In the genomic region with DNA sequence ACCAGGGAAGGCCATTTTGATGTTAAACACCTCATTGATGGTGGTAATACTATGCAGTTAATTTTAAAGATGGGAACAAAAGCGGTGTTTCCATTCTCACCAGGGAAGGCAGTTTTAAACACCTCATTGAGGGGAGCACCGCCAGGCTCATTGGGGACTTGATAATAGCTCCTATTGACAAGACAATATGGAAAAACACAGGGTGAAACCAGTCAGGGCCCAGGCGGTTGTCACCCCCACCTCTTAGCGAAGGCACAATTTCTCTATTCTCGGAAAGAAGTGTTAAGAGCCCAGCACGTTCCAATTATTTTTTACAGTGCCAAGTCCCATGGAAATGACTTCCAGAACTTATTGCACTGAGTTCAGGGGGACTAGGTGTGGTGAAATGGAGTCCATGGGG, we compare ENCODE assay signal across 27 mouse cellular contexts. TPM values are rescaled to one million over a fixed set of nuclear protein-coding genes. Genes with fewer than 3 reads are reported as not detected.
DNase-seq lines count a peak whose midpoint lies in the region; ATAC-seq and TF ChIP-seq lines count a peak whose summit lies in the region.
"Had no signal": no experiment of that assay in that cellular context is flagged by ENCODE, and none has a peak within 500 bp of the region (broad histone marks: within the 10 kb centered on the region; RNA-seq: fewer than 3 reads in every experiment).

No protein-coding gene starts in this region.

- WGBS in hindbrain, embryonic 16.5 days = 12% methylated on average over 6 of the region's 6 CpGs
- 23% methylated on average over 6 of the region's 6 CpGs for WGBS in hindbrain, embryonic 11.5 days
- 6% methylated on average over 6 of the region's 6 CpGs for WGBS in neural tube, embryonic 14.5 days
- 24% methylated on average over 6 of the region's 6 CpGs for WGBS in embryonic facial prominence, embryonic 10.5 days

- in situ Hi-C loops in ES-E14 (cut with MboI; ENCODE audit: low sequenced_read_pairs in 2 of 2, unreplicated experiment in 2 of 2) = no loop called here

- no peaks in the 10 kb centered on the region for H3K36me3 ChIP-seq in hindbrain, embryonic 16.5 days (ENCODE audit: control insufficient read depth, insufficient read depth, low read length)
- no peaks in the 10 kb centered on the region for H3K36me3 ChIP-seq in hindbrain, embryonic 11.5 days (ENCODE audit: control insufficient read depth, insufficient read depth, low read length)
- no peaks in the 10 kb centered on the region for H3K36me3 ChIP-seq in ES-E14 (ENCODE audit: control insufficient read depth, insufficient read depth, low read length, poor library complexity, severe bottlenecking)
- no peaks in the 10 kb centered on the region for H3K36me3 ChIP-seq in neural tube, embryonic 14.5 days (ENCODE audit: control insufficient read depth, insufficient read depth, low read length)
- no peaks in the 10 kb centered on the region for H3K36me3 ChIP-seq in embryonic facial prominence, embryonic 10.5 days (replicated peaks)
- H3K36me3 ChIP-seq: forebrain, embryonic 15.5 days; hindbrain, embryonic 10.5 days; liver, embryonic 15.5 days had no signal

- no peaks in the 10 kb centered on the region for H3K27me3 ChIP-seq in hindbrain, embryonic 16.5 days (replicated peaks; ENCODE audit: control insufficient read depth, insufficient read depth, low read length)
- no peaks in the 10 kb centered on the region for H3K27me3 ChIP-seq in hindbrain, embryonic 11.5 days (ENCODE audit: control insufficient read depth, insufficient read depth, low read length)
- H3K27me3 ChIP-seq in neural tube, embryonic 14.5 days (ENCODE audit: control insufficient read depth, insufficient read depth, low read length) = no peaks in the 10 kb centered on the region
- H3K27me3 ChIP-seq in embryonic facial prominence, embryonic 10.5 days (replicated peaks; ENCODE audit: low read depth, poor library complexity, severe bottlenecking) = peaks cover 6% of the 10 kb centered on the region; the same call in 1 of the 2 replicates
- H3K27me3 ChIP-seq: forebrain, embryonic 15.5 days; liver, embryonic 15.5 days; Patski had no signal

- no peak overlapping the region for H3K9ac ChIP-seq in hindbrain, embryonic 16.5 days (ENCODE audit: low read depth, low read length)
- H3K9ac ChIP-seq in hindbrain, embryonic 11.5 days (ENCODE audit: low read depth, low read length) = no peak overlapping the region
- H3K9ac ChIP-seq in ES-E14 (ENCODE audit: insufficient read depth, low read depth, low read length, poor library complexity, severe bottlenecking) = no peak overlapping the region
- no peak overlapping the region for H3K9ac ChIP-seq in neural tube, embryonic 14.5 days (replicated peaks; ENCODE audit: low read depth, low read length)
- H3K9ac ChIP-seq: forebrain, embryonic 15.5 days; liver, embryonic 15.5 days; lung, embryonic 14.5 days had no signal

- no peaks in the 10 kb centered on the region for H3K9me3 ChIP-seq in hindbrain, embryonic 16.5 days (ENCODE audit: control insufficient read depth, low read length)
- H3K9me3 ChIP-seq in hindbrain, embryonic 11.5 days (ENCODE audit: control insufficient read depth, low read length) = no peaks in the 10 kb centered on the region
- H3K9me3 ChIP-seq in ES-E14 (ENCODE audit: control insufficient read depth, insufficient read depth, low read depth, low read length) = no peaks in the 10 kb centered on the region
- no peaks in the 10 kb centered on the region for H3K9me3 ChIP-seq in neural tube, embryonic 14.5 days (ENCODE audit: control insufficient read depth, low read length)
- H3K9me3 ChIP-seq in embryonic facial prominence, embryonic 10.5 days = no peaks in the 10 kb centered on the region
- H3K9me3 ChIP-seq: forebrain, embryonic 15.5 days; hindbrain, embryonic 10.5 days; liver, embryonic 15.5 days had no signal

- ATAC-seq in hindbrain, embryonic 16.5 days = peak; percentile 58
- ATAC-seq in hindbrain, embryonic 11.5 days (ENCODE audit: low FRiP score) = no peak
- peak; percentile 81 for ATAC-seq in neural tube, embryonic 14.5 days (ENCODE audit: low read depth)
- ATAC-seq: activated CD4-positive, CD25-positive, alpha-beta regulatory T cell, adult 4 months; forebrain, embryonic 15.5 days; intestine, postnatal 0 days; Patski had no signal

- no peaks in the 10 kb centered on the region for H3K4me1 ChIP-seq in hindbrain, embryonic 16.5 days (ENCODE audit: control insufficient read depth, insufficient read depth, low read depth, low read length)
- no peaks in the 10 kb centered on the region for H3K4me1 ChIP-seq in hindbrain, embryonic 11.5 days (replicated peaks; ENCODE audit: control insufficient read depth, insufficient read depth, low read length)
- peaks cover 1 to 10% of the 10 kb centered on the region in 2 experiments; a peak in 2 of 4 replicates for H3K4me1 ChIP-seq in ES-E14 (ENCODE audit: control insufficient read depth in 2 of 2, insufficient read depth in 2 of 2, low read length in 2 of 2, poor library complexity in 1 of 2)
- H3K4me1 ChIP-seq in neural tube, embryonic 14.5 days (ENCODE audit: control insufficient read depth, insufficient read depth, low read length) = no peaks in the 10 kb centered on the region
- 0 out of 2 replicates have a peak, but pooled peaks cover 2% of the 10 kb centered on the region for H3K4me1 ChIP-seq in embryonic facial prominence, embryonic 10.5 days
- H3K4me1 ChIP-seq: forebrain, embryonic 15.5 days; liver, embryonic 15.5 days had no signal

- no peak for DNase-seq in hindbrain, embryonic 11.5 days (ENCODE audit: low spot score)
- DNase-seq in ES-E14 (ENCODE audit: low read depth, low spot score) (peak; percentile 51), ZHBTc4 (ENCODE audit: low read depth, low spot score) (peak; percentile 62)
- no peak for DNase-seq in kidney, postnatal 25 days
- DNase-seq in embryonic facial prominence, embryonic 10.5 days (ENCODE audit: low spot score) = no peak
- DNase-seq: adrenal gland, adult 2 months; adrenal gland, postnatal 36 days; B cell, adult 2 months; cerebellum, adult 8-10 months; cerebellum, postnatal 25 days; heart, postnatal 14 days; kidney, adult 9 months; kidney, postnatal 14 days; lung, embryonic 14.5 days; lung, postnatal 14 days; midbrain, embryonic 14.5 days; right cerebral cortex, adult 18-20 months; spleen, adult 18-20 months; thymus, postnatal 25 days had no signal

- no peak overlapping the region for H3K4me3 ChIP-seq in hindbrain, embryonic 16.5 days (ENCODE audit: low read length)
- no peak overlapping the region for H3K4me3 ChIP-seq in hindbrain, embryonic 11.5 days (ENCODE audit: low read depth, low read length)
- no peak overlapping the region for H3K4me3 ChIP-seq in ES-E14 (ENCODE audit: insufficient read depth in 1 of 2, low read depth in 1 of 2, low read length in 2 of 2, poor library complexity in 1 of 2, severe bottlenecking in 1 of 2)
- no peak overlapping the region for H3K4me3 ChIP-seq in neural tube, embryonic 14.5 days (ENCODE audit: low read depth, low read length)
- no peak overlapping the region for H3K4me3 ChIP-seq in embryonic facial prominence, embryonic 10.5 days
- H3K4me3 ChIP-seq: forebrain, embryonic 15.5 days; hindbrain, embryonic 10.5 days; liver, embryonic 15.5 days had no signal

- no peak overlapping the region for H3K27ac ChIP-seq in hindbrain, embryonic 16.5 days (ENCODE audit: low read depth, low read length)
- no peak overlapping the region for H3K27ac ChIP-seq in hindbrain, embryonic 11.5 days (ENCODE audit: low read depth, low read length)
- H3K27ac ChIP-seq in ES-E14 (ENCODE audit: insufficient read depth, low read depth, low read length, poor library complexity, severe bottlenecking) = no peak overlapping the region
- H3K27ac ChIP-seq in neural tube, embryonic 14.5 days (ENCODE audit: low read depth, low read length) = no peak overlapping the region
- H3K27ac ChIP-seq in embryonic facial prominence, embryonic 10.5 days (replicated peaks) = no peak overlapping the region
- H3K27ac ChIP-seq: forebrain, embryonic 15.5 days; hindbrain, embryonic 10.5 days; liver, embryonic 15.5 days had no signal

- H3K4me2 ChIP-seq in hindbrain, embryonic 16.5 days (ENCODE audit: low read length) = no peak overlapping the region
- H3K4me2 ChIP-seq in hindbrain, embryonic 11.5 days (replicated peaks; ENCODE audit: low read depth, low read length) = no peak overlapping the region
- H3K4me2 ChIP-seq in neural tube, embryonic 14.5 days (ENCODE audit: low read depth, low read length) = no peak overlapping the region
- H3K4me2 ChIP-seq: forebrain, embryonic 15.5 days; liver, embryonic 15.5 days; lung, embryonic 14.5 days had no signal

TF ChIP-seq in ES-E14, 5 proteins besides CTCF, POLR2A, EP300 and RAD21:
- no peak for TF ChIP-seq ZNF384 (IDR thresholded peaks at IDR 0.05; ENCODE audit: low read depth, low read length)
- no peak for TF ChIP-seq MAFK (IDR thresholded peaks at IDR 0.05; ENCODE audit: insufficient read depth, low read depth, low read length)
- TF ChIP-seq HCFC1 (IDR thresholded peaks at IDR 0.05; ENCODE audit: borderline replicate concordance, insufficient read depth, low read length) = no peak
- no peak for TF ChIP-seq CHD2 (IDR thresholded peaks at IDR 0.05; ENCODE audit: low read depth, low read length)
- TF ChIP-seq ZC3H11A (IDR thresholded peaks at IDR 0.05; ENCODE audit: borderline replicate concordance, low read depth, low read length) = no peak

RNA-seq across cellular contexts. Expression of gene Cdkn2aip, which starts 13.2 kb away (rescaled TPM):
- 24.7 and 28.5 TPM in 2 replicates for polyA plus RNA-seq in hindbrain, embryonic 16.5 days (2015; fragmentation: Nextera tagmentation; extraction: Ambion mirVana)
- 46.3 and 50.8 TPM in 2 replicates for polyA plus RNA-seq in hindbrain, embryonic 11.5 days (2014; fragmentation: Nextera tagmentation; extraction: Ambion mirVana)
- total RNA-seq in ES-E14 (2012; rRNA removed) = 14.9 TPM in 2 replicates
- polyA plus RNA-seq in neural tube, embryonic 14.5 days (2014; fragmentation: Nextera tagmentation; extraction: Ambion mirVana) = 33.6 and 35.3 TPM in 2 replicates
- 38.2 and 38.5 TPM in 2 replicates for polyA plus RNA-seq in embryonic facial prominence, embryonic 10.5 days (2016; fragmentation: Nextera tagmentation; extraction: Ambion mirVana)

RNA-seq across cellular contexts. Expression of gene Ing2, which starts 51.6 kb away (rescaled TPM):
- polyA plus RNA-seq in hindbrain, embryonic 16.5 days (2015; fragmentation: Nextera tagmentation; extraction: Ambion mirVana) = 4.6 and 6.5 TPM in 2 replicates
- polyA plus RNA-seq in hindbrain, embryonic 11.5 days (2014; fragmentation: Nextera tagmentation; extraction: Ambion mirVana) = 13.2 and 13.3 TPM in 2 replicates
- total RNA-seq in ES-E14 (2012; rRNA removed) = 10.9 and 12.2 TPM in 2 replicates
- 7.3 and 10.3 TPM in 2 replicates for polyA plus RNA-seq in neural tube, embryonic 14.5 days (2014; fragmentation: Nextera tagmentation; extraction: Ambion mirVana)
- 13.6 and 13.8 TPM in 2 replicates for polyA plus RNA-seq in embryonic facial prominence, embryonic 10.5 days (2016; fragmentation: Nextera tagmentation; extraction: Ambion mirVana)

Comparison
In these comparisons a context has a peak if more than half of its experiments do, and no peak if none do; other contexts are left out.
1. DNase-seq: peak in ES-E14 (single experiment) and ZHBTc4 (single experiment); none in hindbrain, embryonic 11.5 days (single experiment), kidney, postnatal 25 days (0 of 2) and embryonic facial prominence, embryonic 10.5 days (single experiment).